Comparison of ENCODE assay signal across 7 mouse cellular contexts in the genomic region with DNA sequence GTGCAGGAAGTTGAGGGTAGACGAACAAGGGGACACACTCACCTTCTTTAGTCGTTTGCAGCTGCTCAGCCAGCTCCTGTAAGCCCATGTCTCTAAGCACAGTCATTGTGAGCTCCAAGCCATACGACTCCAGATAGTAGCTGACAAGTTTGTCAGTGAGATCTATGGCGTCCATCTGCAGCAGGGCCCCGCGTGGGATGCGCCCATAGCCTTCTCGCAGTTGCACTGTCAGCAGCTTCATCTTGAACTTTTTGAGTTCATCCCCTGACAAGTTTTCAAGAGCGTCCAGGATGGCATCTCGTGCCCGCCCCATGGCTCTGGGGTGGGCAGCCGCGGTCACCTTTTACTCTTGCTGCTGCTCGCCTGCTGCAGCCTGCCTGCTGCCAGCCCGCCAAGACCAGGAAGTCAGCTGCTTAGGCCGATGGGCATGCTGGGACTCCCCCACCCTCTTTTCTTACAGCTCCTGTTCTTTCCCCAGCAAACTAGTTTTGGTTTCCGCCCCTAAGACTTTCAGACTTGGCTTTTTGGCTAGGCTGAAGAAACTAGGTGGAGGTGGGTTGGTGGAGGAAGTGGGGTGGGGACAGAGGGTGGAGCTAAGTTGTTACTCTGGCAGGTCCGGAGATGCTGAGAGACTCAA. TPM values are rescaled to one million over a fixed set of nuclear protein-coding genes. Genes with fewer than 3 reads are reported as not detected.
DNase-seq lines count a peak whose midpoint lies in the region; ATAC-seq and TF ChIP-seq lines count a peak whose summit lies in the region.

A gene (minus strand): TSS at position 527 of the 637 bp plus-strand sequence.

- H3K27me3 ChIP-seq in ES-Bruce4 (ENCODE audit: control insufficient read depth, insufficient read depth, low read length, poor library complexity, severe bottlenecking) = no peaks in the 10 kb centered on the region
- no peaks in the 10 kb centered on the region for H3K27me3 ChIP-seq in embryonic facial prominence, embryonic 13.5 days
- H3K27me3 ChIP-seq in limb, embryonic 11.5 days (ENCODE audit: control insufficient read depth, insufficient read depth, low read length) = no peaks in the 10 kb centered on the region
- no peaks in the 10 kb centered on the region for H3K27me3 ChIP-seq in midbrain, embryonic 13.5 days
- H3K27me3 ChIP-seq in stomach, postnatal 0 days (ENCODE audit: control insufficient read depth, insufficient read depth, low read length) = no peaks in the 10 kb centered on the region

- TF ChIP-seq POLR2A in ES-Bruce4 (IDR thresholded peaks at IDR 0.05; ENCODE audit: insufficient read depth, low read length) = peak; percentile 22

- H3K4me1 ChIP-seq in ES-Bruce4 (ENCODE audit: control insufficient read depth, insufficient read depth, low read length) = no peaks in the 10 kb centered on the region
- H3K4me1 ChIP-seq in embryonic facial prominence, embryonic 13.5 days = peaks cover 23% of the 10 kb centered on the region
- H3K4me1 ChIP-seq in limb, embryonic 11.5 days (ENCODE audit: control insufficient read depth, insufficient read depth, low read length) = peaks cover 3% of the 10 kb centered on the region; the same call in 1 of the 2 replicates
- H3K4me1 ChIP-seq in midbrain, embryonic 13.5 days (replicated peaks) = no peaks in the 10 kb centered on the region
- H3K4me1 ChIP-seq in stomach, postnatal 0 days (replicated peaks; ENCODE audit: control insufficient read depth, insufficient read depth) = no peaks in the 10 kb centered on the region

- peak within 1 kb of the TSS; percentile 56 for H3K9ac ChIP-seq in ES-Bruce4 (ENCODE audit: low read depth, poor library complexity, severe bottlenecking)
- H3K9ac ChIP-seq in embryonic facial prominence, embryonic 13.5 days = peak within 1 kb of the TSS; percentile 70
- H3K9ac ChIP-seq in limb, embryonic 11.5 days (ENCODE audit: low read length) = no peak within 1 kb of the TSS; the same call in 1 of the 2 replicates
- no peak within 1 kb of the TSS; the same call in 1 of the 2 replicates for H3K9ac ChIP-seq in midbrain, embryonic 13.5 days (replicated peaks)
- H3K9ac ChIP-seq in stomach, postnatal 0 days (ENCODE audit: low read length) = peak within 1 kb of the TSS; percentile 55

- ATAC-seq in embryonic facial prominence, embryonic 13.5 days (ENCODE audit: insufficient number of reproducible peaks, insufficient read depth, low FRiP score, low TSS enrichment, low read depth) = peak; percentile 29; the same call in 1 of the 2 replicates
- peak; percentile 44; the same call in 1 of the 2 replicates for ATAC-seq in limb, embryonic 11.5 days (ENCODE audit: insufficient number of reproducible peaks, low FRiP score, low TSS enrichment, low read depth)
- no peak for ATAC-seq in midbrain, embryonic 13.5 days
- peak; percentile 66 for ATAC-seq in stomach, postnatal 0 days (ENCODE audit: low FRiP score, low TSS enrichment)

- peak; percentile 69 to 70 for DNase-seq in B cell, adult 2 months
- DNase-seq in heart, postnatal 4 days = peak; percentile 48
- peak; percentile 43 for DNase-seq in limb, embryonic 11.5 days (ENCODE audit: low spot score)
- peak; percentile 76 for DNase-seq in stomach, postnatal 0 days (ENCODE audit: low spot score)

- H3K27ac ChIP-seq in ES-Bruce4 (ENCODE audit: insufficient read depth, low read length) = peak within 1 kb of the TSS; percentile 74
- peak within 1 kb of the TSS; percentile 80 for H3K27ac ChIP-seq in embryonic facial prominence, embryonic 13.5 days
- no peak within 1 kb of the TSS; the same call in 1 of the 2 replicates for H3K27ac ChIP-seq in limb, embryonic 11.5 days (replicated peaks; ENCODE audit: low read depth, low read length)
- H3K27ac ChIP-seq in midbrain, embryonic 13.5 days = no peak within 1 kb of the TSS
- peak within 1 kb of the TSS; percentile 90 for H3K27ac ChIP-seq in stomach, postnatal 0 days (replicated peaks)

- H3K4me3 ChIP-seq in ES-Bruce4 (ENCODE audit: low read depth, low read length) = peak within 1 kb of the TSS; percentile 92
- peak within 1 kb of the TSS; percentile 39 for H3K4me3 ChIP-seq in embryonic facial prominence, embryonic 13.5 days
- H3K4me3 ChIP-seq in limb, embryonic 11.5 days (ENCODE audit: low read depth, low read length) = 0 out of 2 replicates have a peak within 1 kb of the TSS, but pooled peaks have one; percentile 2
- H3K4me3 ChIP-seq in midbrain, embryonic 13.5 days (replicated peaks) = 0 out of 2 replicates have a peak within 1 kb of the TSS, but pooled peaks have one; percentile 2
- peak within 1 kb of the TSS; percentile 41 for H3K4me3 ChIP-seq in stomach, postnatal 0 days (ENCODE audit: low read depth, low read length)

- peak within 1 kb of the TSS; percentile 65 for H3K4me2 ChIP-seq in embryonic facial prominence, embryonic 13.5 days
- peak within 1 kb of the TSS; percentile 40 for H3K4me2 ChIP-seq in limb, embryonic 11.5 days (ENCODE audit: low read depth, severe bottlenecking)
- H3K4me2 ChIP-seq in midbrain, embryonic 13.5 days (replicated peaks) = peak within 1 kb of the TSS; percentile 26
- peak within 1 kb of the TSS; percentile 58 for H3K4me2 ChIP-seq in stomach, postnatal 0 days (replicated peaks; ENCODE audit: low read depth)

- H3K9me3 ChIP-seq in ES-Bruce4 (replicated peaks; ENCODE audit: control insufficient read depth, insufficient read depth, low read length, poor library complexity, severe bottlenecking) = no peaks in the 10 kb centered on the region
- no peaks in the 10 kb centered on the region for H3K9me3 ChIP-seq in embryonic facial prominence, embryonic 13.5 days
- no peaks in the 10 kb centered on the region for H3K9me3 ChIP-seq in limb, embryonic 11.5 days (ENCODE audit: control insufficient read depth, low read length)
- no peaks in the 10 kb centered on the region for H3K9me3 ChIP-seq in midbrain, embryonic 13.5 days
- no peaks in the 10 kb centered on the region for H3K9me3 ChIP-seq in stomach, postnatal 0 days (ENCODE audit: control insufficient read depth, low read length)

- H3K36me3 ChIP-seq in ES-Bruce4 (ENCODE audit: control insufficient read depth, insufficient read depth, low read length, poor library complexity, severe bottlenecking) = peaks cover 31% of the 10 kb centered on the region
- H3K36me3 ChIP-seq in embryonic facial prominence, embryonic 13.5 days = peaks cover 31% of the 10 kb centered on the region
- peaks cover 2% of the 10 kb centered on the region for H3K36me3 ChIP-seq in limb, embryonic 11.5 days (ENCODE audit: control insufficient read depth, insufficient read depth, low read length)
- H3K36me3 ChIP-seq in midbrain, embryonic 13.5 days = peaks cover 14% of the 10 kb centered on the region
- H3K36me3 ChIP-seq in stomach, postnatal 0 days (ENCODE audit: control insufficient read depth, insufficient read depth, low read length) = peaks cover 3% of the 10 kb centered on the region; the same call in 1 of the 2 replicates

- TF ChIP-seq CTCF in ES-Bruce4 (IDR thresholded peaks at IDR 0.05; ENCODE audit: low read depth, low read length) = no peak
- no peak for TF ChIP-seq CTCF in stomach, postnatal 0 days (IDR thresholded peaks at IDR 0.05; ENCODE audit: low read depth)

- WGBS in embryonic facial prominence, embryonic 13.5 days = 18% methylated on average over 18 of the region's 18 CpGs
- 22% methylated on average over 18 of the region's 18 CpGs for WGBS in limb, embryonic 11.5 days
- 17% methylated on average over 18 of the region's 18 CpGs for WGBS in midbrain, embryonic 13.5 days
- 10% methylated on average over 18 of the region's 18 CpGs for WGBS in stomach, postnatal 0 days

- TF ChIP-seq EP300 in ES-Bruce4 (IDR thresholded peaks at IDR 0.05; ENCODE audit: insufficient read depth, low read depth, low read length) = peak; percentile 57; the same call in 1 of the 2 replicates
- TF ChIP-seq EP300 in stomach, postnatal 0 days (optimal IDR thresholded peaks at IDR 0.05) = no peak

RNA-seq across cellular contexts. Expression of the gene that starts here (rescaled TPM):
- 25.0 and 29.8 TPM in 2 replicates for polyA plus RNA-seq in ES-Bruce4 (2011; ENCODE audit: insufficient read depth, insufficient read length, low read depth, missing spikeins)
- 34.3 and 39.2 TPM in 2 replicates for polyA plus RNA-seq in embryonic facial prominence, embryonic 13.5 days (2015; fragmentation: Nextera tagmentation; extraction: Ambion mirVana)
- 10 to 100 TPM; 28.1 to 31.9 TPM for total RNA-seq in heart, postnatal 4 days (2021)
- 6.7 and 6.9 TPM in 2 replicates for polyA plus RNA-seq in limb, embryonic 11.5 days (2014; fragmentation: Nextera tagmentation; extraction: Ambion mirVana)
- 3.9 and 4.1 TPM in 2 replicates for polyA plus RNA-seq in midbrain, embryonic 13.5 days (2015; fragmentation: Nextera tagmentation; extraction: Ambion mirVana)
- 266 and 273 TPM in 2 replicates for polyA plus RNA-seq in stomach, postnatal 0 days (2015; fragmentation: Nextera tagmentation; extraction: Ambion mirVana)

Comparison
In these comparisons a context has a peak if more than half of its experiments do, and no peak if none do; other contexts are left out.
1. H3K27ac ChIP-seq: peak in ES-Bruce4 (single experiment), embryonic facial prominence, embryonic 13.5 days (single experiment) and stomach, postnatal 0 days (single experiment); none in limb, embryonic 11.5 days (single experiment) and midbrain, embryonic 13.5 days (single experiment).
2. H3K4me3 ChIP-seq: peak in every context shown above with its lines; median percentile 92 in ES-Bruce4; 41 in stomach, postnatal 0 days; 39 in embryonic facial prominence, embryonic 13.5 days; 2 in limb, embryonic 11.5 days; 2 in midbrain, embryonic 13.5 days.
3. H3K9ac ChIP-seq: peak in ES-Bruce4 (single experiment), embryonic facial prominence, embryonic 13.5 days (single experiment) and stomach, postnatal 0 days (single experiment); none in limb, embryonic 11.5 days (single experiment) and midbrain, embryonic 13.5 days (single experiment).
4. Peak in every context shown above with its lines, with median percentiles within 50 percentile points of each other: DNase-seq and H3K4me2 ChIP-seq.